Mouse (Mus musculus): Measurements from ENCODE around the gene Dhcr24. TPM values are rescaled to one million over a fixed set of nuclear protein-coding genes. Genes with fewer than 3 reads are reported as not detected.
A peak's percentile ranks its signal among the peaks of the same experiment; 100 is the strongest.

Dhcr24 gene
- total RNA-seq, 2 experiments from 2014 or later, result 15.1 to 16.9 TPM

- no peak for DNase-seq
These were observed 39.9 kb downstream of the Dhcr24 start for GRCm38 (mm10) chr4:106600770-106601169.

GRCm38 (mm10) chr4:106606639-106607554 lies 46.1 kb downstream of the Dhcr24 start:
- no peak for DNase-seq

DNA sequence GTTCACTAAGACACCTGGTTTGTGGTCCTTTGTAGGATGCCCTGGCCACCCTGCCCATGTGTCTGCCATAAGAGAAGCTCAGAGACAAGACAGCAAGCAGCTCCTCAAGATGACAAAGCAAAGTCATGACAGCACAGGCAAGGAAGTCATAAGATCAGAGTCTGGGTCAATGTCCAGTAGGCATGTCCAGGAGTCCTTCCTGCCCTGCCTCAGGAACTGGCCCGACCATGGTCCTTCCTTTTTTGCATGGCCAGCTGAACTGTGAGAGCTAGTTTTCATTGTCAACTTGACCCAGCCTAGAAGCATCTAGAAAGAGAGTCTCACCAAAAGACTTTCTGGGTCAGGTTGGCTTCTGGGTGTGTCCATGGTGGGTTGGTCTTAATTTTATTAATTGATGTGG lies 47.1 kb downstream of the Dhcr24 start:
- no peak for DNase-seq

DNA sequence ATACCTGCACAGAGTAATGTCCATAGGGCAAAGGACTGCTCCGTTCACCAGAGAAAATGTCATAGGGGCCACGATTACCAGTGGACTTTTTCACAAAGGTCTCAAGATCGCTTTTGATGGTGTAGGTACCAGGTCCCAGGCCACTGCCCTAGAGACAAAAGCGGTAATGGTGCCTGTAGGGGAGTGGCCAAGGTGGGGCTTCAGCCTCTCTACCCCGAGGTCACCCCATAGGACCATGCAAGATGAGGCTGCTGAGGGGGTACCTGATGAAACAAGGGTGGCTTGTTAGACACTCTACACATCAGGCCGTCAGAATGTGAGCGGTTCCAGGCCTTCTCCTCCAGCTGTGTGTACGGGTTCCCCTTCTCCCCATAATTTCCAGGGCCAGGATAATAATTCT lies 52.3 kb downstream of the Dhcr24 start:
- no peak for DNase-seq

DNA sequence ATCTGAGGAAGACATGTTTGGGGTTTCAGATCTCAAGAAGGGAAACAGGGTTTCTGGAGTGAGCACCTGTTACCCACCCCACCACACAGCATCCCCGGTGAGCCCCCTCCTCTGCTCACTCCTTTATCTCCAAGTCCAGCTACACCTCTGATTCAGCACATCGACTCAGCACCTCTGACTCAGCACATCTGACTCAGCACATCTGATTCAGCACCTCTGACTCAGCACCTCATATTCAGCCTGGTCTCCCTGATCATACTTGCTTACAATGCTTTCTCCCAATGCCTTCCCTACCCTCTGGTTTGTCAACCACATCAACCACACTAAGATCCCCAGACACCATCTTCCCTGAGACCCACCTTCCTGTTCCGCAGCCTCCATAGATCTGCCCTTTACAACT lies 52.7 kb downstream of the Dhcr24 start:
- no peak for DNase-seq

DNA sequence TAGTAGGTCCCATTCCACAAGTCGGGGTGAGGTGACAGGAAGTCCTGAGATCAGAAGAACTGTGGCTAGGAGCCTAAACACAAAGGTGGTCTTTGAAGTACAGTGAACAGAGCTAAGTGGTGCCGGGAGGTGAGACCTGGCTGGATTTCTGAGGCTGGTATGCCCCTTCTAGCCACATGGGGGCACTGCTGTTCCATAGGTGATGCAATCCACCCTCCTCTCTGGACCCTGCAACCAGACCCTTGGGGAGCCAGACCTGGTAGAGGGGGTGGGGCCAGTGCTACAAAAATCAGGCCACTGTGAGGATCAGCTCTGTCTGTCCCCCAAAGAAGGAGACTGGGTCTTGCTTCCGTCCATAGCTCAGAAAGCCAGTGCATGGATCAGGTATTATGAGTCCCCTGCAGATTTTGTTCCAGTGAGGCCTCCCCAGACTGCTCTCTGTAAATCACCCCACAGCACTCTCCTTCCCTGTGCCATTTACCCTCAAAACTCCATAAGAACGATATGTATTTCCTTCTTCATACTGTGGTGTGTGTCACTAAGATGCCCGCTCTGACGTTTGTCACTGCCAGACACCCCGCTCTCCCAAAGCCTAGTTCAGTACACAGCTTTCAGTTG lies 53.5 kb downstream of the Dhcr24 start:
- DNase-seq, result peak; percentile 67

DNA sequence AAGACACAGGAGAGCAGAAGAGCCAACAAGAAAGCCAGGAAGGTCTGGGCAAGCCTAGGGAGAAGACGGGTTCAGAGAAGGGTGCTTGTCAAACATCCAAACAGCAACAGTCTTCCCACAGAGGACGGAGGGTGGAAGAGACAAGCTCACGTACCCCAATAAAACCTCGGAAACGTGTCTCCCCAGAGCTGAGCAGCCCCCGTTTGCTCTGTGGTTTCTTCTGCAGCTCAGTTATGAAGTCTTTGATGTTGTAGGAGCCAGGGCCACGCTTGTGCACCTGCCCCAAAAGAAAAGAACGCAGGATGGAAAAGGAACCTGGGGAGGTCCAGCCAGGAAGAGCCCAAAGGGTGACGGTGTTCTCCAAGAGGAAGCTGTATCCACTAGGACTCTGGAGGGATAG lies 54.0 kb downstream of the Dhcr24 start:
- DNase-seq, result no peak

DNA sequence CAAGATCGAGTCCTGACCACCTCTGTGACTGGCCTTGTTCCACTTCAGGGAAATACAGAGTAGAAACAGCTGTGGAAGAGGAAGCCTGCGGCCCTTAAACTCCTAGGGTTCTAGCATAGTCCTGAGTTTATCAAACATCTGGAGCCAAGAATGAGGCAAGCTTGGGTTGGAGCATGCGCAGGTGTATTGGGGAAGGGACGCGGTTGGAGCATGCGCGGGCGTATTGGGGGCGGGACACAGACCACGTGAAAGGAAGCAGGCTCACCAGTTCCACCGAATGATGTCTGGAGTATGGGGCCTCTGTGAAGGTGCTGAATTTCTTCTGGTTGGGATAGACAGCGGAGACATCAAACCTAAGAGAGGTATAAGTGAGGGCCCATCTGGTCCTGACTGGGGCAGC lies 54.8 kb downstream of the Dhcr24 start:
- no peak for DNase-seq

DNA sequence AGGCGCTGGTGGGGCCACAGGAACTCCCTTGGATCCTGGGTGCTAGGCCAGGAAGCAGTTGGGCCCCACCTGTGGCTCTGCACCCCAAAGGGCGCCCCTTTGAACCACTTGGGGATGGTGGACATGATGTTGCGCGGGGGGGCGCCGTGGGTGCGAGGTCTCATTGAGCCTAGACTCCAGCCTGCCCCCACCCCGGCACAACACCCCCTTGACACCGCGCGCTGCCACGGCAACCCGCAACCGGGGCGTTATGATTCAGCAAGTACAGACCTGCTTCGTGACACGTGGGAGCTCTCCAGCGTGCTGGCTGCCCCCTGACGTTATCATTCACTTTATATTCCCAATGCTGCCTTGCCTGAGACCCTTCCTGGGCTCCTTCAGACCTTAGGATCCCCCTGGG lies 56.2 kb downstream of the Dhcr24 start, which contains the start of gene Lexm:
Lexm (minus strand) TSS at position 186 of the 400 bp plus-strand sequence.
- no peak for DNase-seq

DNA sequence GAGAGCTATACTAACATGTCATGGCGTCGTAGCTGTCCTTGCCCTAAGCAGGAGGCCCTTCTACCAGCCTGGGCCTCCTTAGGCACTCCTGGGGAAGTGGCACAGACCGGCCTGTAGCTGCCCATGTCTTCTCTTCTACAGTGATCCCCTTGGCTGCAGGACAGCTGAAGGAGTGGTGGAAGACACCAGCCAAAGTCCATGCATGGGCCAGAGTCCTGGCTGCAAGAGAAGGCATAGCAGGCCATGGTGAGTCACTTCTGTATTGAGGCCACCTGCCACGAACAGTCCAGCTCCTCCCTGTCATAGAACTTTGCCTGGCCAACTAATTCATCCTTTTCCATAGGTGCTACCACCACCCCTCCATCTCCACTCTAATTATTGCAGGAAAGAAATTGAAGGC lies 58.1 kb downstream of the Dhcr24 start:
- no peak for DNase-seq

DNA sequence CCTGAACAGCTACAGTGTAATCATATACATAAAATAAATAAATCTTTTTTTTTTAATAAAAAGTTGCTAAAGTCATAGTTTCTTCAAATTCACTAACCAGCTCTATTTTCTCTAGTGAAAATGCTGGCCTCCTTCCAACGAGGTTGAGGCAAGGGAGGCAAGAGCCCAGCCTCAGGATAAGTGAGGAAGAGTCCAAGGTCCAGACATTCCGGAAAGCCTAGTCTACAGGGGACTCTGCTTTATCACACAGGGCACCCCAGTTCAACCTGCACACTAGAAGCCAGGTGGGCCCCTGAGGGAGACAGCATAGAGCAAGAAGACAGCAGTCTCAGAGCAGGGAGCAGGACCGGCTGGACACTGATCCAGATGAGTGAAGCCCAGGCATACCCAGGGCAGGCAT lies 60.6 kb downstream of the Dhcr24 start:
- DNase-seq, result no peak

GRCm38 (mm10) chr4:106622030-106622493 lies 61.2 kb downstream of the Dhcr24 start, which contains the start of gene Ttc22:
TSS of gene Ttc22 (plus strand) at chr4:106622432.
- no peak for DNase-seq

- no peak for DNase-seq
These were observed 61.9 kb downstream of the Dhcr24 start for GRCm38 (mm10) chr4:106622712-106623111.

DNA sequence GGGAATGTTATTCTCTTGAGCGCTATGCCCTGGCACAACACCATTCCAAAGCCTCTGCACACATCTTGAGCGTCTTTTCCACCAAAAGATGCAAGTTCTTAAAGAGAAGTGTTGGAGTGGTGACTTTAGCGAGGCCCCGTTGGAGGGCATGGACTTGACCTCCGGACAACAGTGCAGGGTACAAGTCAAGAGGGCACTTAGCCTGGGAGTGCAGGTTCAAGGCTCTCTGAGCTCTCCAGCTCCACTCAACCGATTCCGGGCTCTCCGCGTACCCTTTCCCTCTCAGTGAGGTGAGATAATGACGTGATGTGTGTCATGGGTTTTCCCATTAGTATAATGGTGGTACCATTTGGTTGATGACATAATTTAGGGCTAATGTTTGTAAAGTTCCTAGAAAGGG lies 63.4 kb downstream of the Dhcr24 start:
- no peak for DNase-seq

GRCm38 (mm10) chr4:106627809-106628208 lies 67.0 kb downstream of the Dhcr24 start:
- DNase-seq, result no peak

GRCm38 (mm10) chr4:106628650-106629360 lies 68.0 kb downstream of the Dhcr24 start:
- no peak for DNase-seq

DNA sequence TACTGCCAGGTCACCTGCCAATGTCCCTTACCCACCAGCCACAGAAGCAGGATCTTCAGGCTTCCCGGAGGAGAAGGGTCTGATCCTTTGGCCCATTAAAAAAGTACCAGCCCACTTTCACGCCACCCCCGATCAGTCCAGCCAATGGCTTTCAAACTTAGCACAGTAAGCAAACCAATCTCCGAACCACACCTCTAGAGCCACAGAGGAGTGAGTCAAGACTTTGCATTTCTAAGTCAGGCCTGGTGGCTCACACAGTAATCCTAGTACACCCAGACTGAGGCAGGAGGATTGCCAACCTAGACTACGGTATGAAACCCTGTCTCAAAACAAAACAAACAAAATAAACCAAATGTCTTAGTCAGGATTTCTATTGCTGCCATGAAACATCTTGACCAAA lies 68.5 kb downstream of the Dhcr24 start:
- no peak for DNase-seq

GRCm38 (mm10) chr4:106630333-106631220 lies 69.7 kb downstream of the Dhcr24 start:
- DNase-seq, result peak; percentile 65

DNA sequence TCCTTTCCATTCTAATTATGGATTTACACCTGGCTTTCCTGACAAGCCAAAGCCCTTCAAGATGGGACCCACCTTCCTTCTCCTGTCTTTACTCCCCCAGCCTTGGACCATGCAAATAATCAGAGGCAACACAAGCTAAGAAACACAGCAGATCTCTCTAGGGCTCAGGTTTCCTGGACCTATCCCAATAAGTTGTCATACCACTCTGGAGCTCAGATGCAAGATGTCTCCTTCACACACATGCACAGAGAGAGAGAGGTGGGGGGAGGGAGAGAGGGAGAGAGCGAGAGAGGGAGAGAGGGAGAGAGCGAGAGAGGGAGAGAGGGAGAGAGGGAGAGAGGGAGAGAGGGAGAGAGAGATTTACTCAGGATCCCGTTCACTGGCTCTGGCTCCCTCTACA lies 71.5 kb downstream of the Dhcr24 start:
- DNase-seq, result no peak

GRCm38 (mm10) chr4:106633281-106634085 lies 72.6 kb downstream of the Dhcr24 start:
- no peak for DNase-seq

DNA sequence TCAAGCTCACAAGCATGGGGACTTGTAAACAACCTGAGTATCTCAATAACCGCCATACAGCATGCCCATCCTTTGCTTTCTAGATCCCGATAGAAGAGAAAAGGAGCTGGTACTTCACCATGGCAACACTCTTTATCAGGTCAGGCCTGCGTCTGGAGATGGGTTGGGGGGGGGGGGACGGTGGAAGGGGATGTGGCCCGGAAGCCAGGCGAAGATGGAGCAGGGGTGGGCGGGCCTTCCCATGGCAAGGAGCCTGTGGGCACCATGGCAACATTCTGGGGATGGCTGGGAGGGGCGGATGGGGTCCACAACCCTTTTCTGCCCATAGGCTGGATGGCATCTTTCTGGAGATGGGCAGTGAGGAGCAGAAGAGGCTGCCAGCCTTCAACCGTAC lies 73.2 kb downstream of the Dhcr24 start:
- DNase-seq, result no peak
